Mouse (Mus musculus): Measurements from ENCODE around the gene Itpr1. TPM values are rescaled to one million over a fixed set of nuclear protein-coding genes. Genes with fewer than 3 reads are reported as not detected.

The Itpr1 gene
- total RNA-seq, 2 experiments from 2014 or later, result 335 to 379 TPM

DNA sequence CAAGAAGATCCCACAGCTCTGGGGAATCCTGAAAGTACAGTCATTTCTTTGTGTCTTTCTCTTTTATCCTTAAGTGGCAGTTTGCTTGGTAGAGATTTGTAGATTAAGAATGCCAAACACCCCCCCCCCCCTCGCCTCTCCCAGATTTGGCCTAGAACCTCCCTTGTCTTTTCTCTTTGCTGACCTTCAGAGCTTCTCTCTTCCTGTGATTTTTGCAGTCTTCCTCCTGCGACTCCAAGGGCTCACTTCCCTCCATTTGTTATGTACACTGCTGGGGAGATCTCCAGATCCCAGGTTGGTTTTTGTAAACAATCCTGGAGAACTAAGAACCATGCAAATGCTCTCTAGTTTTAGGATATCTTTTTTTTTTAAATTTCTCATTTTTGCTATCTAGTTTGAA, 45.7 kb downstream of the Itpr1 start:
- DNase-seq (ENCODE audit: low spot score in 2 of 2), result no peak
- intact Hi-C loops (cut with DNase I), result no loop called here

DNA sequence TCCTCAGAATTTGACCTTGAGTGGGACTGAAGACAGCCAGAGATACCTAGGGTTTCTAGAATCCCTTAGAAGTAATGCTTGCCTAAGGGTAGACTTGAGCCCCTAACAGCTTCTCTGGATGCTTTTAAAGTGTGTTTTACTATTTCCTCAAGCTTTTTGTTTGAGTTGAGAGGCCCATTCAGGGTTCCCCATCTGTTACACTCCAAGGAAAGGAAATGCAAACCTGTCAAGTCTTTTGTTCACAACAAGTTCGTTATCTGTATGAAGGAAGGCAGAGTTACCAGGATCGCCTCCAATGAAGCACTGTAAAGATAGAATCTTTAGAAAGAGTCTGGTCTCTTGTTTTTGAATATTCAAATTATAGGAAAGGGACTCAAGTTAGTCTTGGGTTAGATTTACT, 46.8 kb downstream of the Itpr1 start:
- intact Hi-C loops (cut with DNase I), result no loop called here
- DNase-seq (ENCODE audit: low spot score in 2 of 2), result no peak

DNA sequence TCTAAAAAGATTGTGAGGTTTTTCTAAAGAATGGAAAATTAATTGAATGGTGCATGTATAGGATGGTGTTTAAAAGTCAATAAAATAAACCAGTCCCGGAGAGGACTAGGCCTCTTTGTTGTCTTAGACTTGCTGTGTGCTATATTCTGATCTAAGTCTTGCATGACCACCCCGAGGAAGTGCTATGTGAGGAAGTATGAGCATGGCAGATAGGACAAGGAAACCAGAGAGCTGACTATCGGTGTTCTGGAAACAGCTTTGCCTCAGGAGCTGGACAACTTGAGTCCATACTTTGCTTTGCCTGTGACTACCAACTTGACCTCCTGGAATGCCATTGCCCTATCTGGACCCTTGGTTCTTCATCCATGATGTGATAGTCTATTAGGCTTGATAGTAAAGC, 48.6 kb downstream of the Itpr1 start:
- intact Hi-C loops (cut with DNase I), result no loop called here
- no peak for DNase-seq (ENCODE audit: low spot score in 2 of 2)

DNA sequence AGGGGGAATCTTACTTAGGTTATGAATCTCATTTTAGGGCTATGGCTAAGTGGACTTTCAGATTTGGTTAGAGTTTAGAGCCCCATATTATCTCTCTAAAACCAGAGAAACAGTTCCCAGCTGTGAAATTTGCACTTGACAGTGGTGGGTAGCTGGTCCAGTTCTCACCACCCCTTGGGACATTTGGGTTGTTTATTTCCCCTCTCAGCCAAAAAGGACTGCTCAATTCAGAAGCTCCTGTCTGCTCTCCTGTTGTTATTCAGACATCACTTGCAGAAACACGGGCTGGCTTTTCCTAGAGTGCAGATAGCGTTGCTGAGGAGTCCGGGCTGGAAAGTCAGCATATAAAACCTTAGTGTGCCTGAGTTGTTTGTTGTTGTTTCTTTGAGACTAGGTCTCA, 51.3 kb downstream of the Itpr1 start:
- DNase-seq (ENCODE audit: low spot score in 2 of 2), result no peak
- intact Hi-C loops (cut with DNase I), result no loop called here

DNA sequence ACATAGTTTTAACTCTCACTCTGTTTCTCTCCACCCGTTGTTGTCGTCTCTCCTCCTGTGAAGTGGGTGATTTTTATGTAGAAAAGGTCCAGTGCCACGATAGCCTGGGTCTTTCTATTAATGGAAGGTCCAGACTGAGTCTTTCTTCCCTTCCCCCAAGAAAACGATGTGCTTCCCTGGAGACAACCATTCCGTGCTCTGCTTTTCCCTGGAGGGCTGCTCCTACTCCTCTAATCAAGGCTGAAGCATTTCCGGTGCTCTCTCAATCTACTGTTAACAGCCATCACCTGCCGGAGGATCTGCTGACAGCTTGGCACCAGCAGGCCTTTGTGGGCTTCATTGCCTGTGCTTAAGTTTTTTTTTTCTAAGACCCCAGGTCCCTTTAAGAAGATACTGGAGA, 60.6 kb downstream of the Itpr1 start:
- no peak for DNase-seq (ENCODE audit: low spot score in 2 of 2)
- intact Hi-C loops (cut with DNase I), result no loop called here

DNA sequence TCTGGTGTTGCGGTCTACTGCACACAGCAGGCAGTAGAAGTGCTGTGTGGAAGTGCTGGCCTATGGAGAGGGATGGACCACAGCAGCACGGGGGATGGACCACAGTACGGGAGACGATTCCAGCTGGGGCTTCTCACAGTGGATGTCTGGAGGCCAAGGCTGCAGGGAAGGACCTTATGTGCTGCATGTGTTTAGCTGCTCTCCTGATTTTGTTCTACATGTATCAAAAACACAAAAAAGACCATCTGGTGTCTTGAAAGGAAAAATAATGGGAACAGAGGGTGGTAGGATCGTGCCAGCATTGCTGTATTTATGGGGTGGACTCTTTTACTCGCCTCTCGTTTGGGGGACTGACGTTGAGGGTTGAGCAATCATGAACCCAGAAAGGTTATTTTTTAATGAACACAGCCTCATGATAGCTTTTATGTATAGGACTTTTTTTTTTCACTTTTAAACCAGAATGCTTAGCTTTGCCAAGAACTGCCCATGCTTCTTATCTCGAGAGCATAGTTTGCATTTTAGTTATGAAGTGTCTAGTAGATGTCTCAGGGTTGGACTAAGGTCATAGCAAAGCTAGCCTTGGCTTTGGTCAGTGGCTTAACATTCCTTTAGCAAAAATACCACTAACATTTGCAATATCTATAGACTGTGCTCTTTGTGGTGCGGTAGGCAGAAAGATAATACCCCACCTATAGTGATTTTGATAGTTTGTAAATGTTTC, 61.6 kb downstream of the Itpr1 start:
- DNase-seq (ENCODE audit: low spot score in 2 of 2), result no peak
- intact Hi-C loops (cut with DNase I), result no loop called here

DNA sequence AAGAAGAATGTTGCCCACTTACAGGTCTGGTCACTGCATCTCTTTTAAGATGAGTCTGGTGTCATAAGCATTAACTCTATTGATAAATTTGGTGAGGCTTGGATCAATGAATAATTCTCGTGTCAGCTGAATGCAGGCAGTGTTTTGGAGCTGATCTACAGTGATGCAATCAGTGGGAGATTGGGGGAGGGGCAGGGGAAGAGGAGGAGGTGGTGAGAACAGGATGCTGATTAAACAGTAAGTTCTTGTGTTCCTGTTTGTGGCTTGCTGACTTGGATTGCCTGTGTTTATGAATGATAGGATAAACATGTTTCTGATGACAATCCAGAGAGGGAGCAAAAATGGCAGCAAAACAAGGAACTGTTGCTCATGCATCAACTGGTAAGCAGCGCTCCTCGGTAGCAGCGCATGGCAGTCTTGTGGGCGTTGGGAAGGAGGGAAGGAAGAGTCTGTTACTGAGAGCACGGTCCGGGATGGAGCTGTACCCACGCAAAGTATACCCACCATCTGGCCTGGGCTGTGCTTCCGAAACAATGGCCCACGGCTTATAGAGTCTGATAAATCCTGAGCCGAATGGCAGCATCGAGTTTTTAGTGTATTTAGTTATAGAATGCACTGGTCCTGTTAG, 64.1 kb downstream of the Itpr1 start:
- intact Hi-C loops (cut with DNase I), result no loop called here
- DNase-seq (ENCODE audit: low spot score in 2 of 2), result peak; percentile 66 to 91

DNA sequence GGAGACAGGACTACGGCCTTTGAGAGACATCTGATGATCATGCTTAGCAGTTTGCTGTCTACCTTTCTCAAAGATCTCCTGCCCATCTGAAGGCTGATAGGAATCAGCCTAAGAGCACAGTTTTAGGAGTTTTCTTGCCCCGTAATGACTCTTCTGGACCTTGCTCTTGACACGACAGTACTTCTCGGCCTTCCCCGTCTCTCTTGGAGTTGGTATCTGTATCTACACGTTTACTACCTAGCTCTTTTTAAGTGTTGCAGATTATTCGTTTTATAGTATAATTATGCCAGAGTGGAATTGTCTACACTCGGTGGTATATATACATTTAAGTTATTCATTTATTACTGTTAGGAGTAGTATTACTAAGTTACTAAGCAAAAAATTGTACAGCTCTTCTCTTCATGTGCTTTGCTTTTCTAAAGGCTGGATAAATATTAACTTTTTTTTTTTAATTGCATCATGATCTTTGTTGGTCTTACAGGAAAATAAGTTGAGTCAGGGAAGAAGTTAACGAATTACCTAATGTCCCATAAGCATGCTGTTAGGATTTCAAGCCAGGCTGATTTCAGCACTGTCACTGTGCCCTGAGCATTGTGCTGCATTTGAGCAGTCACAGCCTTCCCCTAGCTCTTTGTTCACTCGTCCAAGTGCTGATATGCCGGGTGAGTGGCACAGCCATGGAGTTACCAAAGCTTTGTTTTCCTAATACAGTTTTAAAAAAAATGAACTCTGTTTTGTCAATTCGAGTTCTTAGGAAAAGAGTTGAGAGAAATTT, 64.9 kb downstream of the Itpr1 start:
- no peak for DNase-seq (ENCODE audit: low spot score in 2 of 2)
- intact Hi-C loops (cut with DNase I), result no loop called here

DNA sequence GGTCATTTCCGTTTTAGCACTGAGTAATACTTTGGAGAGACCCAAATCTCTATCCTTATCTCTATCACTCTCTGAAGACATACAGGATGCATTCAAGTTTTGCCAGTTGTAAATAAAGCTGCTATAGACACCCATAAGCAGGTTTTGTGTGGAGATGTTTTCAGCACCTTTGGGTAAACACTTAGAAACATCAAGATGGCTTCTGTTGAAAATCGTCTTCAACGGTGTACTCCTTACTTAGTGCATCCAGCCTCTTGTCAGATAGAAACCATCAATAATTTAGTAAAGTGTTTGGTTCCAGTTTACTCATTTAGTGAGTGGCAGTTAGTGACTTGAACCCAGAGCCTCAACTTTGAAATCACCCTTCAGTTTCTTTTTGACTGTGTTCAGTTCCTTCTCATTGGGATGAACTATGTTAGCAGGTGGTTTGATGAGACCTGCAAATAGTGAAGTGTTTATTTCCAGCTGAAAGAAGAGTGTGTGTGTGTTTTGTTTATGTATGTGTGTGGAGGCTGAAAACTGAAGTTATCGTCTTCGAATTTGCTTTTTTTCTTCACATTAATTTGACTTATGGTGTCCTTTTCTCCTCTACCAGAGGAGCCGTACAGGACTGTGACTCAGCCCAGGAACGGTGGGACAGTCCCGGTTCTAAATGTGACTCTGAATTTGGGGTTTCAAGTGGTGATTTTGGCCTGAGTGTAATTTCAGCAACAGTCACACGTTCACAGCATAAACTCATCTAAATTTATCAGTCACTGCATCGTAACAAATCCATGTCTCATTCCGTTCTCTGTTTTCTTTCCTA, 66.1 kb downstream of the Itpr1 start:
- DNase-seq (ENCODE audit: low spot score in 2 of 2), result no peak
- intact Hi-C loops (cut with DNase I), result no loop called here

DNA sequence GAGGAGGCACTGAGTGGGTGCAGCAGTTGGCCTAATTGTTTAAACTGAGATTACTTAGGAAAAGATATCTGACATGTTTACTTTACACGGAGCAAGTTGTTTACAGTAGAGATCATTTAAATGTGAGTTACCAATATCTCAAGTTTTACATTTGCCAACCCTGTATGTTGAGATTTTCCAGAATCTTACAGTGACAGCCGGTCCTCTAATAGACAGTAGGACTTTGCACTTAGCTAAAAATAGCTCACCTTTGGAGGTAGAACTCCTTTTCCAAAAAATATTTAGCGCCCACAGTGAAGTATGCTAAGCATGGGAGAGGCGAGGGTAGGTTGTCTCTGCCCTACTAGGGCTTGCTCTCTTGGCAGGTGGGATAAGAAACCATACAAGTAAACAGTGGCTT, 69.2 kb downstream of the Itpr1 start:
- DNase-seq (ENCODE audit: low spot score in 2 of 2), result no peak
- intact Hi-C loops (cut with DNase I), result no loop called here

DNA sequence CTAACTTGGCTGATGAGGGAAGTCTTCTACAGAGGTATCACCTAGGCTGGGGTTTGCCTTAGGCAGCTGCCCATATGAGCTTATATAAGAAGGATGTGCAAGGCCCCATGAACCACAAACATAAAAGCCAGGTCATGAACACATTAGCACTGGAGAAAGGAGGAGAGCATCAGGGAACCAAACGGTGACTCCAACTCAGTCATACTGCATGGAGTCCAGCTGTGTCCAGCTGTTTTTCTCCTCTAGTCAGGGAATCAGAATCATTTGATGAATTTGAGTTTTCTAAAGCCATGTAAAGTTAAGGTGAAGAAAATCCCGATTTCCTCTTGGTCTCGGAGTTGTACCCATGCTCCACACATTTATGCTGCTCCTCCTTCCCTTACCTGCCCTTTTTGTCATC, 69.7 kb downstream of the Itpr1 start:
- intact Hi-C loops (cut with DNase I), result no loop called here
- DNase-seq (ENCODE audit: low spot score in 2 of 2), result no peak

DNA sequence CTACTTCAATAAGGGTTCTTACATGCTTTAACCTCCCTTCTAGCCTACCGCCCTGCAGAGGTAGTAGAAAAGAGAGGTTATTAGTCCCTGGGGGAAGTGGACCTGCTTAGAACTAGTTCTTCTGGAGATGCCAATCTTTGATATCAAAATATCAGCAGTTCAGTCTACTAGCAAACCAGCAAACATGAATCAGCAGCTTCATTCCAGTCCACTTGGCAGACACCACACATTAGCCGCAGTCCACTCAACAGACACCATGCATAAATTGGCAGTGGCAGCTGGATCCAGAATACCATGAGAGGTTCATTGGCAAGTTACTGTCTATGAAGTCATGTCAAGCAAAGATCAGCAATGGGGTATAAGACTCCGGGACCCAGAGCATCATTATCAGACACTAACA, 71.8 kb downstream of the Itpr1 start:
- DNase-seq (ENCODE audit: low spot score in 2 of 2), result no peak
- intact Hi-C loops (cut with DNase I), result no loop called here

DNA sequence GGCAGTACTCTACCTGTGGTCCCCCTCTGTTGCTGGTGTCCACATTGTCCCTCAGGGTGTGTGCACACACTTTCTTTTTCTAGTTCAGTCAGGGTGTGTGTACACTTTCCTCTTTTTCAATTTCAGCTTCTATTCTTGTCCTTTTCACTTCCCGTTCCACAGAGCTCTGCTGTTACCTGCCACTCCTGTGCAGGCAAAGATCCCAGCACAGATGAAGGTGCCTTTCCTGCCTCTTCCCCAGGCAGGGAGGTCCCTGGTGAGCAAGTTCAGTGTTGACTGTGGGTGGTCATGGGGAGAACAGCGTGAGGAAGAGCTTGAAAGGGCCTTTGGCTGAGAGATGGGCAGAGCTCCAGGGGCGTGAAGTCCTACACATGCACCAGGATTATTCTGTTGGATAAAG, 76.1 kb downstream of the Itpr1 start:
- no peak for DNase-seq (ENCODE audit: low spot score in 2 of 2)
- intact Hi-C loops (cut with DNase I), result no loop called here

DNA sequence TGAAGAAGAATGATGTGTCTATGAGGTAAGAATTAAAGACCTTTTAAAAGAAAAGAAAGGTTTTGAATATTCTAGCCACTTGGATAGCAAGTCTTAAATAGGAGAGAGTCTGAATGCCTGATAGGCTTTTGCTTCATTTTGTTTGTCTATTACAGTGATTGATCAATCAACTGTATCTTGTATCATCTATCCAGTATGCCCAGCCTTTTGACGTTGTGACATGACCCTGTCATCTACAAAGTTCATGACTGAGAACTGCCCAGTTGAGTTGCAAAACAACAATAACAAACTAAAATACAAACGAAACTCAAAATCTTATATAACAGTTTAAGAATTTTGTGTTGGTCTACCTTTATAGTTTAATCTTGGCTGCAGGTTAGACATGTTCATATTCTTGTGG, 78.1 kb downstream of the Itpr1 start:
- DNase-seq (ENCODE audit: low spot score in 2 of 2), result no peak
- intact Hi-C loops (cut with DNase I), result no loop called here

DNA sequence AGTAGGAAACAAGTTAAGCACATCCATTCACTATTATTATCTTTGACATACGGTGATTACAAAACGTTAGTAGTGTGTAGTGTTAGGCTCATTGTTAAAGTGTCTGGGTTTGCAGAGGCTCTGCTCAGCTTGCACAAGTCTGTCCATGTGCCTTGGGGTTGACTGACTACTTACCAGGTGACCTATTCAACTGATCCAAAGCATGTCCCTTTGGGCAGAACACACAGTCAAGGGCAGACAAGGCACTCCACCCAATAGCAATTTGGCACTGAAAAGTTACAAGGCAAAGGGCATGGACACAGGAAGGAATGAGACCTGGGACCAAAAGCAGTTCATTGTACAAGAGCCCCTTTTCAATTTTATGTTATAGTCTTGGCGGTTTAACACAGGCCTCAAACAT, 78.7 kb downstream of the Itpr1 start:
- intact Hi-C loops (cut with DNase I), result no loop called here
- DNase-seq (ENCODE audit: low spot score in 2 of 2), result no peak

DNA sequence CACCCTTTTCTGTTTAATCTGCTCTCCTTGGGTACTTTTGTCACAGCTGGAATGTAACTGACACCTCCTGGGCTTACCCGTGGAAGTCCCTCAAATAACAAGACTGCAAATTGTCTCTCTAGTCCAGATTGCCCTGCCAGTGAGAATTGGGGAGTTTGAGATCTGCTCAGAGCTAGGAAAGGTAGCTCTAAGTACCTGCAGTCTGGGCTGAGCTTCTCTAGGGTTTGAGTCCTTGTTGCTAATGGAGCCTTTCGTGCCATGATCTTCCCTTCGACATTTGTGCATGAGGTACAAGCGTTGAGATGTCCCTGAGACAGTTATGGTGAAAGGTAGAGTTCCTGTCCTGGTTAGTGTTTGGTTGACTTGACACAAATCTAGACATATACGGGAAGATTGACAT, 89.0 kb downstream of the Itpr1 start:
- intact Hi-C loops (cut with DNase I), result no loop called here

DNA sequence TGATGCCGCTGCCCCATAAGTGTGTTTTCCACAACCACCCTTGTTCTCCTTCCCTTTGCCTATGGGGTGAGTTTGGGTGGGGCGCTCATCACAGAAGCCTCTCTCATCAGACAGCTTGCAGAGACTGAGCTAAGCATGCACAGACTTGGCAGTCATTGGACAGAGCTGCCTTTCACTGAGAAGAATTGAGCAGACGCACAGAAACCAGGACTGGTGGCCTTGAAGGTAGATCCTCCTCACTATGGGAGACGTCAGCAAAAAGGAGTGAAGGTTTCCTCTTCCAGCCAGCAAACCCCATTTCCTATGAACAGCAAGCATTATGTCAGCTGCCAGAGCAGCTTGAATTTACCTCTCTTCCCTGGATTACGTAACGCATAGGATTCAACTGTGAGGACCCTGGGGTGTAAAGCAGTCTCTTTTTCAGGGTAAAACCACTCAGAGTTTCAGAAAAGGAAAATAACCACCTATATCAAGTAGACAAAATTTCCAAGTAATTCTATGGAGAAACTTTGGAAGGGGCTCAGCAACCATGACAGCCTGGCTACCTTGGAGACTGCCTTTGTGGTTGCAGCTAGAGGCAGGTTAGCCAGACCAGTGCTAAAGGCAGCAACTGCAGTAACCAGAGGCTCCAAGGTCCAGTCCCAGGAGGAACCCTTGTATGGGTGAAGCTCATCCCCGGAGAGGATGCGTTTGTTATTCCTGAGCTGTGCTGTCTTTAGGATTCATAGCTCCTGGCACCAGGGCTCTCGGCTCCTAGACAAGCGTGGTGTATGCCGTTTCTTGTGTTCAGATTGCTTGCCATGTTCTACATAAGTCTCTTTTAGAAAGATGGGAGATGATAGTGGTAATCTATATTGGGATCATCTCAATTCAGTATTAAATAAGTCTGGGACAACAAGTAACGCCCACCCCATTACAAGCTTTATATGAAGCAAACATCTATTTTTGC, 91.0 kb downstream of the Itpr1 start:
- DNase-seq (ENCODE audit: low spot score in 2 of 2), result peak in 1 of 2 experiments; percentile 76
- intact Hi-C loops (cut with DNase I), result loop anchor here (2.0 kb wide), 1 partner anchor 17 kb away; no protein-coding TSS in a partner anchor

More for the DNA sequence above, 89.0 kb downstream of the Itpr1 start:
- DNase-seq (ENCODE audit: low spot score in 2 of 2), result no peak

DNA sequence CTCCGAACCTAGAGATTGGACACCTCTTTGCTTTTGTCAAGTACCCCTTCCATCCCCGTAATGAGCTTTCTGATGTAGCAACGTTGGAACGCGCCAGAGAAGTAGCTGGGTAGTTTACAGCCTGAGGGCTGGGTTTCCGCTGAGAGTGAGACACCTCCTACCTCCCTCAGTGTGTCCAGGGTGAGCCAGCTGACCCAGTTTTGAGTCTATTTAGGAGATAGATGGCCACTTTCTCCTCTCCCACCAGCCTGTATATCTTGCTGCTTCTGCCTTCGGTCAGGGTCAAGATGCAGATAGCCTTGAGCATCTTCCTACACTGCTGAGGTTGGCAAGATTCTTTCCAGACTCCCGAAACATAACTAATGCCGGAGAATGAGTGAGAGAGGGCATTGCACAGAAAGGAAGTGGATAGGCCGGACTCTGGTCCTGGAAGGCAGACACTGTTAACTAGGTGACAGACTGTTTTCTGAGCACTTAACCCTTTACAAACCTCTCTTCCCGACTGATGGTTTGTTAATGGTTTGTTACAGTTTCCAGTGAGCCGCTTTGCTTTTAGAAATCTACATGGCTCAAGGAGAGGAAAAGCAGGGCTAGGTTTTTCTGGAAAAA, 92.4 kb downstream of the Itpr1 start:
- intact Hi-C loops (cut with DNase I), result loop anchor here (2.0 kb wide), 1 partner anchor 16 kb away; no protein-coding TSS in a partner anchor

DNA sequence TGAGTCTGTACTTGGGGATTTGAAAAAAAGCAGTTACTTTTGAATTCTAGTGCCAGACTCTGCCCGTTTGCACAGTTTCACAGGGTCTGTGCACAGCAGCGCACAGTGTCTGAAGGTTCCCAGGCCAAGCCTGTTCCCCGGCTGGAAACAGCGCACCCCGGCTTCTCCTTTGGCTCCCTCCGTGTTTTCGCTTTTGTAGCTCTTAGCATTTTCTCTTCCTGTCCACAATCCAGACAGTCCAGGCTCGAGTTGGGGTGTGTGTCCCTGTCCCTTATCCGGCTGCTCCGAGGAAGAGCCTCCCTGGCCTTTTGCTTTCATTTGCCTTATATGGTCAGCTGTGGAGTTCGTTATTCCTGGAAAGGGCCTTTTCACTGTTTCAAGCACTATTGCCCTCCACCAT, 93.3 kb downstream of the Itpr1 start:
- no peak for DNase-seq (ENCODE audit: low spot score in 2 of 2)
- intact Hi-C loops (cut with DNase I), result no loop called here

More for the DNA sequence above, 92.4 kb downstream of the Itpr1 start:
- DNase-seq (ENCODE audit: low spot score in 2 of 2), result peak in 1 of 2 experiments; percentile 46
